Mouse (Mus musculus): ENCODE data around the gene Mmp9.

- TF ChIP-seq GATA1 (IDR thresholded peaks at IDR 0.05; ENCODE audit: low read length): no peak
- no peak for TF ChIP-seq TAL1 (IDR thresholded peaks at IDR 0.05; ENCODE audit: low read length)
Measured at GRCm38 (mm10) chr2:164951745-164952144, 11.2 kb downstream of the Mmp9 start.
